Mouse (Mus musculus): Measurements from ENCODE around the gene Cmbl. TPM values are rescaled to one million over a fixed set of nuclear protein-coding genes. Genes with fewer than 3 reads are reported as not detected.
A peak's percentile ranks its signal among the peaks of the same experiment; 100 is the strongest.

Cmbl gene
- polyA plus RNA-seq, 1 experiment from 2014 or later = 6.6 TPM

DNA sequence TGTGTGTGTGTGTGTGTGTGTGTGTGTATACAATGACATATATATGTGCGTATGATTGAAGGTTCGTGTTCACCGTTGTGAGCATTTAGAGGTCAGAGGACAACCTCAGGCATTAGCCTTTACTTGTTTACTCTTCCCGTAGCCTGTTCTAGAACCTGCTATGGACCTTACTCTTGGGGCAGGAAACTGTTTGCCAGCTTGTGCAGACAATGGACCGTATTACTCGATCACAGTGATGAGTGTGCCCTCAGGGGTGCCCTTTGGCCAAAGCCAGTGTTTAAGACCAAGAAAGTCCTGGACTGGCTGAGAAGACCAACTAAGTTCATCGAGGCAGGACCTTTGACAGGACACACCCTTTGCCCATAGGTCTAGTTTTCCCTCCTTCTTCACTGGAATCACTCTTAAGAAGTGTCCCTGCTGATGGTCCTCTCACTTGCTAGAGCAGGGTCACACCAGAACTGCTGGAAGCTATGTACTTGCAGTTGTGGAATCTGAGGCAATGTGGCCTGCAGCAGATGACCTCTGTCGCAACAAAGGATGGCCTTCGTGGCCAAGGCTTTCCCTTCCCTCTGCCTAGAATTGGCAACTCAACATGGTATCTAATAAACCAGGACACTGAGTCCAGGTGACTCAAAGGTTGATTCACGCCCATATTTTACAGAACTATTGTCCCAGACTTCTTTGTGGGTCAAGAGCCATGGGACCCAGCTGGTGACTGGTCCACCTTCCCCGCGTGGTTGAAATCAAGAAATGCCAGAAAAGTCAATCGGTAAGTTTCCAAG lies 18.3 kb downstream of the Cmbl start:
- no peak for ATAC-seq (ENCODE audit: insufficient number of reproducible peaks, low FRiP score)
- no peak overlapping the region for H3K4me3 ChIP-seq
- H3K36me3 ChIP-seq = no peaks in the 10 kb centered on the region
- no peaks in the 10 kb centered on the region for H3K27me3 ChIP-seq (replicated peaks)
- peaks cover 17% of the 10 kb centered on the region for H3K4me1 ChIP-seq (replicated peaks)
- 92% methylated on average over 13 of the region's 13 CpGs for WGBS
- H3K9me3 ChIP-seq (replicated peaks) = no peaks in the 10 kb centered on the region
- H3K4me2 ChIP-seq = no peak overlapping the region
- H3K27ac ChIP-seq (ENCODE audit: poor library complexity, severe bottlenecking) = no peak overlapping the region
- no peak overlapping the region for H3K9ac ChIP-seq

DNA sequence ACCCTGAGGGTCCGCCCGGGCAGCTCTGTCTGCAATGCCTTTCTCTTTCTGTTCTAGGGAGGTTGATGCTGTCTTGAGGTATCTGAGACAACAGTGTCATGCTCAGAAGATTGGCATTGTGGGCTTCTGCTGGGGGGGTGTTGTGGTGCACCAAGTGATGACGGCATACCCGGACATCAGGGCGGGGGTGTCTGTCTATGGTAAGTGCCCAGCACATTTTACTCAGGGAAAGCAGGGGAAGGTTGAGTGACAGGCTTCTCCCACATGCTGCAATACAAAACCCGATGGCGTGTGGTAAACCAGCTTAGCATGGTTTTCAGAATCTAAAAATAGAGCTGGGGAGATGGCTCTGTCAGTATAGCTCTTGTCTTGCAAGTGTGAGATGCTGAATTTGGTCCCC lies 20.0 kb downstream of the Cmbl start:
- Histone ChIP-seq H3K27me3 (replicated peaks) (no peaks in the 10 kb centered on the region), H3K27ac (ENCODE audit: poor library complexity, severe bottlenecking) (no peak overlapping the region), H3K4me3 (no peak overlapping the region), H3K4me2 (peak overlapping the region; percentile 30; the same call in 1 of the 2 replicates), H3K9me3 (replicated peaks) (no peaks in the 10 kb centered on the region), H3K4me1 (replicated peaks) (peaks cover 24% of the 10 kb centered on the region), H3K9ac (no peak overlapping the region), H3K36me3 (peaks cover 12% of the 10 kb centered on the region)
- ATAC-seq (ENCODE audit: insufficient number of reproducible peaks, low FRiP score) = no peak
- WGBS = 48% methylated on average over 7 of the region's 7 CpGs

DNA sequence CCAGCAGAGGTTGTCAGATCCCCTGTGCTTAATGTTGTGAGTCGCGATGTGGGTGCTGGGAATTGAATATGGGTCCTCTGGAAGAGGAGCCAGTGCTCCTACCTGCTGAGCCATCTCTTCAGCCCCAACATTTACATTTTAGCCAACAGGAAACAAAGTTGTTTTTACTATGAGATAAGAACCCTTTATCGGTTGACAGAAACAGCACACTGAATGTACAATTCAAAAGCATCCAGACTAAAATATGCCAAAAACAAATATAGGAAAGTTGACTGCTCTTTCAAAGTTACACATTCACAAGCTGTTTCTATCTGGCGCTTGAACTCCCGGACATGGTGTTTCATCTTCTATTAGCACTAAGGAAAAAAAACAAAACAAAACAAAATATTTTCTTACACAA lies 20.9 kb downstream of the Cmbl start:
- Histone ChIP-seq H3K4me1 (replicated peaks) (peaks cover 24% of the 10 kb centered on the region), H3K27me3 (replicated peaks) (no peaks in the 10 kb centered on the region), H3K36me3 (peaks cover 21% of the 10 kb centered on the region), H3K27ac (ENCODE audit: poor library complexity, severe bottlenecking) (no peak overlapping the region), H3K9me3 (replicated peaks) (no peaks in the 10 kb centered on the region), H3K4me2 (no peak overlapping the region), H3K9ac (no peak overlapping the region), H3K4me3 (no peak overlapping the region)
- ATAC-seq (ENCODE audit: insufficient number of reproducible peaks, low FRiP score) = no peak
- 62% methylated on average over 5 of the region's 5 CpGs for WGBS

GRCm38 (mm10) chr15:31586519-31586918 lies 21.3 kb downstream of the Cmbl start:
- H3K36me3 ChIP-seq = peaks cover 25% of the 10 kb centered on the region
- ATAC-seq (ENCODE audit: insufficient number of reproducible peaks, low FRiP score) = peak; percentile 40; the same call in 1 of the 2 replicates
- H3K4me2 ChIP-seq = no peak overlapping the region
- H3K27ac ChIP-seq (ENCODE audit: poor library complexity, severe bottlenecking) = no peak overlapping the region
- H3K4me1 ChIP-seq (replicated peaks) = peaks cover 24% of the 10 kb centered on the region
- no peak overlapping the region for H3K9ac ChIP-seq
- no peak overlapping the region for H3K4me3 ChIP-seq
- WGBS = 5% methylated on average over 4 of the region's 4 CpGs
- H3K9me3 ChIP-seq (replicated peaks) = no peaks in the 10 kb centered on the region
- no peaks in the 10 kb centered on the region for H3K27me3 ChIP-seq (replicated peaks)

- WGBS = 66% methylated on average over 2 of the region's 2 CpGs
- H3K4me1 ChIP-seq (replicated peaks) = peaks cover 24% of the 10 kb centered on the region
Measured at GRCm38 (mm10) chr15:31587789-31588188, 22.6 kb downstream of the Cmbl start.

GRCm38 (mm10) chr15:31588989-31589640 lies 23.9 kb downstream of the Cmbl start:
- ATAC-seq (ENCODE audit: insufficient number of reproducible peaks, low FRiP score) = no peak
- peaks cover 24% of the 10 kb centered on the region for H3K4me1 ChIP-seq (replicated peaks)
- H3K27ac ChIP-seq (ENCODE audit: poor library complexity, severe bottlenecking) = no peak overlapping the region

More at GRCm38 (mm10) chr15:31587789-31588188, 22.6 kb downstream of the Cmbl start:
- peaks cover 38% of the 10 kb centered on the region for H3K36me3 ChIP-seq
- ATAC-seq (ENCODE audit: insufficient number of reproducible peaks, low FRiP score) = no peak
- H3K4me2 ChIP-seq = no peak overlapping the region
- H3K9me3 ChIP-seq (replicated peaks) = no peaks in the 10 kb centered on the region
- H3K9ac ChIP-seq = no peak overlapping the region
- H3K27me3 ChIP-seq (replicated peaks) = no peaks in the 10 kb centered on the region
- no peak overlapping the region for H3K27ac ChIP-seq (ENCODE audit: poor library complexity, severe bottlenecking)
- no peak overlapping the region for H3K4me3 ChIP-seq

GRCm38 (mm10) chr15:31590176-31590575 lies 25.0 kb downstream of the Cmbl start:
- Histone ChIP-seq H3K9me3 (replicated peaks) (no peaks in the 10 kb centered on the region), H3K4me2 (no peak overlapping the region), H3K27me3 (replicated peaks) (no peaks in the 10 kb centered on the region), H3K9ac (no peak overlapping the region), H3K36me3 (peaks cover 62% of the 10 kb centered on the region), H3K4me3 (no peak overlapping the region), H3K27ac (ENCODE audit: poor library complexity, severe bottlenecking) (no peak overlapping the region), H3K4me1 (replicated peaks) (peaks cover 19% of the 10 kb centered on the region)
- WGBS = 87% methylated on average over 5 of the region's 5 CpGs
- no peak for ATAC-seq (ENCODE audit: insufficient number of reproducible peaks, low FRiP score)

More at GRCm38 (mm10) chr15:31588989-31589640, 23.9 kb downstream of the Cmbl start:
- WGBS = 36% methylated on average over 8 of the region's 8 CpGs
- H3K9me3 ChIP-seq (replicated peaks) = no peaks in the 10 kb centered on the region
- H3K9ac ChIP-seq = no peak overlapping the region
- H3K4me2 ChIP-seq = no peak overlapping the region
- peaks cover 51% of the 10 kb centered on the region for H3K36me3 ChIP-seq
- no peak overlapping the region for H3K4me3 ChIP-seq
- no peaks in the 10 kb centered on the region for H3K27me3 ChIP-seq (replicated peaks)

- H3K9ac ChIP-seq = no peak overlapping the region
- 88% methylated on average over 8 of the region's 8 CpGs for WGBS
- H3K27ac ChIP-seq (ENCODE audit: poor library complexity, severe bottlenecking) = no peak overlapping the region
- H3K4me1 ChIP-seq (replicated peaks) = peaks cover 6% of the 10 kb centered on the region; the same call in 1 of the 2 replicates
- H3K4me3 ChIP-seq = no peak overlapping the region
- ATAC-seq (ENCODE audit: insufficient number of reproducible peaks, low FRiP score) = no peak
- peaks cover 82% of the 10 kb centered on the region for H3K36me3 ChIP-seq
- H3K4me2 ChIP-seq = no peak overlapping the region
- no peaks in the 10 kb centered on the region for H3K9me3 ChIP-seq (replicated peaks)
- no peaks in the 10 kb centered on the region for H3K27me3 ChIP-seq (replicated peaks)
Measured at GRCm38 (mm10) chr15:31592531-31592930, 27.3 kb downstream of the Cmbl start.

GRCm38 (mm10) chr15:31594260-31594659 lies 29.1 kb downstream of the Cmbl start:
- Histone ChIP-seq H3K36me3 (peaks cover 83% of the 10 kb centered on the region), H3K27me3 (replicated peaks) (no peaks in the 10 kb centered on the region), H3K4me3 (no peak overlapping the region), H3K4me1 (replicated peaks) (peaks cover 5% of the 10 kb centered on the region; the same call in 1 of the 2 replicates), H3K9me3 (replicated peaks) (no peaks in the 10 kb centered on the region), H3K4me2 (no peak overlapping the region), H3K9ac (no peak overlapping the region), H3K27ac (ENCODE audit: poor library complexity, severe bottlenecking) (no peak overlapping the region)
- ATAC-seq (ENCODE audit: insufficient number of reproducible peaks, low FRiP score) = no peak
- WGBS = 90% methylated on average over 14 of the region's 14 CpGs

- no peak overlapping the region for H3K9ac ChIP-seq
- WGBS = 77% methylated on average over 7 of the region's 7 CpGs
- no peaks in the 10 kb centered on the region for H3K27me3 ChIP-seq (replicated peaks)
- ATAC-seq (ENCODE audit: insufficient number of reproducible peaks, low FRiP score) = no peak
- H3K4me2 ChIP-seq = no peak overlapping the region
- no peak overlapping the region for H3K4me3 ChIP-seq
- H3K27ac ChIP-seq (ENCODE audit: poor library complexity, severe bottlenecking) = no peak overlapping the region
- H3K9me3 ChIP-seq (replicated peaks) = no peaks in the 10 kb centered on the region
- peaks cover 16% of the 10 kb centered on the region for H3K4me1 ChIP-seq (replicated peaks)
- peaks cover 71% of the 10 kb centered on the region for H3K36me3 ChIP-seq
Measured at GRCm38 (mm10) chr15:31595651-31596050, 30.5 kb downstream of the Cmbl start.

GRCm38 (mm10) chr15:31599834-31600233 lies 34.6 kb downstream of the Cmbl start:
- WGBS = 67% methylated on average over 4 of the region's 4 CpGs

More at GRCm38 (mm10) chr15:31599834-31600233, 34.6 kb downstream of the Cmbl start:
- no peak overlapping the region for H3K27ac ChIP-seq (ENCODE audit: poor library complexity, severe bottlenecking)
- peak overlapping the region; percentile 88; the same call in 1 of the 2 replicates for H3K4me3 ChIP-seq
- H3K9ac ChIP-seq = no peak overlapping the region
- H3K27me3 ChIP-seq (replicated peaks) = no peaks in the 10 kb centered on the region
- peaks cover 24% of the 10 kb centered on the region for H3K4me1 ChIP-seq (replicated peaks)
- H3K4me2 ChIP-seq = peak overlapping the region; percentile 75
- ATAC-seq (ENCODE audit: insufficient number of reproducible peaks, low FRiP score) = no peak
- peaks cover 29% of the 10 kb centered on the region for H3K36me3 ChIP-seq
- H3K9me3 ChIP-seq (replicated peaks) = no peaks in the 10 kb centered on the region
